Mouse (Mus musculus) cerebellum, postnatal 36 days (tissue): ENCODE measurements around the gene Pax1.

Source experiments
- DNase-seq, 2 experiments: peaks; one replicate each; pipeline ENCODE4 v3.0.0; 2021 to 2022; ENCODE audit warnings: mixed read lengths in 2 of 2

The Pax1 gene

GRCm38 (mm10) chr2:147361581-147361980 is at the start of gene Pax1:
TSS of gene Pax1 (plus strand) at chr2:147361925.
- no peak for DNase-seq

GRCm38 (mm10) chr2:147321036-147321435 is 40.7 kb upstream of the Pax1 start:
- no peak for DNase-seq

- no peak for DNase-seq
These were observed 36.5 kb upstream of the Pax1 start for GRCm38 (mm10) chr2:147325178-147325577.

- no peak for DNase-seq
These were observed 29.0 kb upstream of the Pax1 start for GRCm38 (mm10) chr2:147332731-147333130.

GRCm38 (mm10) chr2:147338729-147339128 is 23.0 kb upstream of the Pax1 start:
- no peak for DNase-seq

- DNase-seq = no peak
These were observed 21.9 kb upstream of the Pax1 start for GRCm38 (mm10) chr2:147339796-147340195.

- no peak for DNase-seq
These were observed 19.5 kb upstream of the Pax1 start for GRCm38 (mm10) chr2:147342198-147342597.

- DNase-seq = no peak
These were observed 2.0 kb upstream of the Pax1 start for GRCm38 (mm10) chr2:147359716-147360115.

- no peak for DNase-seq
These were observed 1.3 kb upstream of the Pax1 start for GRCm38 (mm10) chr2:147360401-147360800.

- DNase-seq = no peak
These were observed 869 bp upstream of the Pax1 start for GRCm38 (mm10) chr2:147360856-147361255.

GRCm38 (mm10) chr2:147362316-147362715 is 591 bp downstream of the Pax1 start:
- no peak for DNase-seq

- no peak for DNase-seq
These were observed 1.8 kb downstream of the Pax1 start for GRCm38 (mm10) chr2:147363401-147364130.

- no peak for DNase-seq
These were observed 2.5 kb downstream of the Pax1 start for GRCm38 (mm10) chr2:147364198-147364597.

GRCm38 (mm10) chr2:147364982-147365907 is 3.5 kb downstream of the Pax1 start:
- DNase-seq = no peak

GRCm38 (mm10) chr2:147365908-147366630 is 4.3 kb downstream of the Pax1 start:
- DNase-seq = no peak

GRCm38 (mm10) chr2:147367246-147367820 is 5.6 kb downstream of the Pax1 start:
- DNase-seq = no peak

- DNase-seq = no peak
These were observed 6.3 kb downstream of the Pax1 start for GRCm38 (mm10) chr2:147367911-147368591.

- no peak for DNase-seq
These were observed 7.8 kb downstream of the Pax1 start for GRCm38 (mm10) chr2:147369561-147369960.

GRCm38 (mm10) chr2:147370091-147370490 is 8.4 kb downstream of the Pax1 start:
- DNase-seq = no peak

- no peak for DNase-seq
These were observed 9.6 kb downstream of the Pax1 start for GRCm38 (mm10) chr2:147371289-147371688.

- DNase-seq = no peak
These were observed 10.1 kb downstream of the Pax1 start for GRCm38 (mm10) chr2:147371840-147372239.
